Mouse (Mus musculus): ENCODE data around the gene Tmigd3. TPM values are rescaled to one million over a fixed set of nuclear protein-coding genes. Genes with fewer than 3 reads are reported as not detected.

Tmigd3 gene
- polyA plus RNA-seq, 1 experiment from 2014 or later: 0.18 TPM

GRCm38 (mm10) chr3:105935033-105935432, 64.3 kb downstream of the Tmigd3 start:
- no peak for DNase-seq
- 86% methylated on average over 5 of the region's 5 CpGs for WGBS (ENCODE audit: insufficient replicate concordance)

GRCm38 (mm10) chr3:105936111-105936510, 65.4 kb downstream of the Tmigd3 start:
- Histone ChIP-seq H3K4me1 (replicated peaks) (peaks cover 13% of the 10 kb centered on the region; the same call in 1 of the 2 replicates), H3K27me3 (no peaks in the 10 kb centered on the region), H3K4me2 (no peak overlapping the region), H3K36me3 (peaks cover 23% of the 10 kb centered on the region), H3K9ac (no peak overlapping the region), H3K4me3 (replicated peaks) (no peak overlapping the region), H3K27ac (no peak overlapping the region), H3K9me3 (replicated peaks) (no peaks in the 10 kb centered on the region)
- no peak for DNase-seq
- 77% methylated on average over 4 of the region's 4 CpGs for WGBS (ENCODE audit: insufficient replicate concordance)
- ATAC-seq (ENCODE audit: low read depth): no peak

More at GRCm38 (mm10) chr3:105935033-105935432, 64.3 kb downstream of the Tmigd3 start:
- Histone ChIP-seq H3K4me1 (replicated peaks) (peaks cover 13% of the 10 kb centered on the region; the same call in 1 of the 2 replicates), H3K27me3 (no peaks in the 10 kb centered on the region), H3K4me3 (replicated peaks) (no peak overlapping the region), H3K9ac (no peak overlapping the region), H3K4me2 (no peak overlapping the region), H3K27ac (no peak overlapping the region), H3K9me3 (replicated peaks) (no peaks in the 10 kb centered on the region), H3K36me3 (peaks cover 12% of the 10 kb centered on the region)
- no peak for ATAC-seq (ENCODE audit: low read depth)

GRCm38 (mm10) chr3:105951348-105951747, 80.6 kb downstream of the Tmigd3 start:
- Histone ChIP-seq H3K27ac (no peak overlapping the region), H3K9ac (no peak overlapping the region), H3K9me3 (replicated peaks) (no peaks in the 10 kb centered on the region), H3K36me3 (peaks cover 80% of the 10 kb centered on the region), H3K27me3 (no peaks in the 10 kb centered on the region), H3K4me2 (no peak overlapping the region), H3K4me3 (replicated peaks) (no peak overlapping the region), H3K4me1 (replicated peaks) (peaks cover 11% of the 10 kb centered on the region)
- no peak for ATAC-seq (ENCODE audit: low read depth)
- DNase-seq: no peak
- 87% methylated on average over 7 of the region's 7 CpGs for WGBS (ENCODE audit: insufficient replicate concordance)

GRCm38 (mm10) chr3:105957235-105957634, 86.5 kb downstream of the Tmigd3 start:
- ATAC-seq (ENCODE audit: low read depth): no peak
- H3K4me1 ChIP-seq (replicated peaks): peaks cover 45% of the 10 kb centered on the region
- no peak overlapping the region; the same call in 1 of the 2 replicates for H3K27ac ChIP-seq
- no peak for DNase-seq
- WGBS (ENCODE audit: insufficient replicate concordance): 88% methylated on average over 1 of the region's 1 CpGs
- H3K4me2 ChIP-seq: peak overlapping the region; percentile 88
- no peaks in the 10 kb centered on the region for H3K27me3 ChIP-seq
- H3K36me3 ChIP-seq: peaks cover 54% of the 10 kb centered on the region
- peak overlapping the region; percentile 96 for H3K4me3 ChIP-seq (replicated peaks)
- no peaks in the 10 kb centered on the region for H3K9me3 ChIP-seq (replicated peaks)
- peak overlapping the region; percentile 95; the same call in 1 of the 2 replicates for H3K9ac ChIP-seq

- ATAC-seq (ENCODE audit: low read depth) (no peak), DNase-seq (no peak)
- Histone ChIP-seq H3K4me2 (peak overlapping the region; percentile 88), H3K4me3 (replicated peaks) (peak overlapping the region; percentile 96), H3K27ac (peak overlapping the region; percentile 92), H3K36me3 (peaks cover 54% of the 10 kb centered on the region), H3K27me3 (no peaks in the 10 kb centered on the region), H3K9ac (peak overlapping the region; percentile 95), H3K4me1 (replicated peaks) (peaks cover 48% of the 10 kb centered on the region), H3K9me3 (replicated peaks) (no peaks in the 10 kb centered on the region)
- WGBS (ENCODE audit: insufficient replicate concordance): 38% methylated on average over 5 of the region's 5 CpGs
Measured at GRCm38 (mm10) chr3:105958204-105958603, 87.5 kb downstream of the Tmigd3 start.

GRCm38 (mm10) chr3:105958974-105959580, 88.4 kb downstream of the Tmigd3 start, which contains the start of gene Wdr77:
TSS of gene Wdr77 (plus strand) at chr3:105959369.
- H3K36me3 ChIP-seq: peaks cover 57% of the 10 kb centered on the region
- DNase-seq (peak; percentile 97), ATAC-seq (ENCODE audit: low read depth) (peak; percentile 92)

GRCm38 (mm10) chr3:105959585-105959984, 88.9 kb downstream of the Tmigd3 start:
- Histone ChIP-seq H3K27me3 (no peaks in the 10 kb centered on the region), H3K4me1 (replicated peaks) (peaks cover 48% of the 10 kb centered on the region), H3K4me2 (peak overlapping the region; percentile 95), H3K9me3 (replicated peaks) (no peaks in the 10 kb centered on the region), H3K4me3 (replicated peaks) (peak overlapping the region; percentile 96), H3K9ac (peak overlapping the region; percentile 95), H3K36me3 (peaks cover 59% of the 10 kb centered on the region), H3K27ac (peak overlapping the region; percentile 75)
- under 1% methylated on average over 26 of the region's 26 CpGs for WGBS (ENCODE audit: insufficient replicate concordance)
- DNase-seq (no peak), ATAC-seq (ENCODE audit: low read depth) (peak; percentile 50)

More at GRCm38 (mm10) chr3:105958974-105959580, 88.4 kb downstream of the Tmigd3 start, which contains the start of gene Wdr77:
- peak within 1 kb of the TSS; percentile 96 for H3K4me3 ChIP-seq (replicated peaks)
- H3K4me1 ChIP-seq (replicated peaks): peaks cover 48% of the 10 kb centered on the region
- H3K9me3 ChIP-seq (replicated peaks): no peaks in the 10 kb centered on the region
- no peaks in the 10 kb centered on the region for H3K27me3 ChIP-seq
- H3K27ac ChIP-seq: peak within 1 kb of the TSS; percentile 92
- peak within 1 kb of the TSS; percentile 95 for H3K4me2 ChIP-seq
- WGBS (ENCODE audit: insufficient replicate concordance): under 1% methylated on average over 52 of the region's 52 CpGs
- H3K9ac ChIP-seq: peak within 1 kb of the TSS; percentile 95

GRCm38 (mm10) chr3:105959999-105960398, 89.3 kb downstream of the Tmigd3 start, which contains the start of gene Atp5f1:
TSS of gene Atp5f1 (minus strand) at chr3:105960099.
- Histone ChIP-seq H3K4me2 (peak within 1 kb of the TSS; percentile 95), H3K4me1 (replicated peaks) (peaks cover 48% of the 10 kb centered on the region), H3K27me3 (no peaks in the 10 kb centered on the region), H3K4me3 (replicated peaks) (peak within 1 kb of the TSS; percentile 96), H3K27ac (peak within 1 kb of the TSS; percentile 92), H3K9ac (peak within 1 kb of the TSS; percentile 95), H3K36me3 (peaks cover 59% of the 10 kb centered on the region), H3K9me3 (replicated peaks) (no peaks in the 10 kb centered on the region)
- DNase-seq: no peak
- WGBS (ENCODE audit: insufficient replicate concordance): 1% methylated on average over 6 of the region's 6 CpGs
- ATAC-seq (ENCODE audit: low read depth): no peak

- H3K4me1 ChIP-seq (replicated peaks): peaks cover 48% of the 10 kb centered on the region
- ATAC-seq (ENCODE audit: low read depth) (no peak), DNase-seq (peak; percentile 4)
- peaks cover 63% of the 10 kb centered on the region for H3K36me3 ChIP-seq
- no peaks in the 10 kb centered on the region for H3K27me3 ChIP-seq
- 88% methylated on average over 2 of the region's 2 CpGs for WGBS (ENCODE audit: insufficient replicate concordance)
- H3K9me3 ChIP-seq (replicated peaks): no peaks in the 10 kb centered on the region
- H3K27ac ChIP-seq: no peak overlapping the region
- H3K4me3 ChIP-seq (replicated peaks): peak overlapping the region; percentile 96
- H3K4me2 ChIP-seq: peak overlapping the region; percentile 95
- 0 out of 2 replicates have a peak overlapping the region, but pooled peaks have one; percentile 95 for H3K9ac ChIP-seq
Measured at GRCm38 (mm10) chr3:105960700-105961099, 90.0 kb downstream of the Tmigd3 start.

GRCm38 (mm10) chr3:105971831-105972446, 101.2 kb downstream of the Tmigd3 start:
- no peaks in the 10 kb centered on the region for H3K27me3 ChIP-seq
- H3K36me3 ChIP-seq: peaks cover 34% of the 10 kb centered on the region
- H3K4me1 ChIP-seq (replicated peaks): no peaks in the 10 kb centered on the region
- DNase-seq: no peak
- WGBS (ENCODE audit: insufficient replicate concordance): 61% methylated on average over 5 of the region's 5 CpGs
- no peak overlapping the region for H3K4me2 ChIP-seq
- no peak overlapping the region for H3K27ac ChIP-seq
- ATAC-seq (ENCODE audit: low read depth): no peak
- H3K4me3 ChIP-seq (replicated peaks): no peak overlapping the region
- no peaks in the 10 kb centered on the region for H3K9me3 ChIP-seq (replicated peaks)
- H3K9ac ChIP-seq: no peak overlapping the region

GRCm38 (mm10) chr3:105973411-105973810, 102.7 kb downstream of the Tmigd3 start, which contains the start of gene Ovgp1:
TSS of gene Ovgp1 (plus strand) at chr3:105973711.
- Histone ChIP-seq H3K36me3 (peaks cover 20% of the 10 kb centered on the region), H3K27ac (no peak within 1 kb of the TSS), H3K4me2 (no peak within 1 kb of the TSS), H3K9me3 (replicated peaks) (no peaks in the 10 kb centered on the region), H3K4me1 (replicated peaks) (no peaks in the 10 kb centered on the region), H3K9ac (no peak within 1 kb of the TSS), H3K4me3 (replicated peaks) (no peak within 1 kb of the TSS), H3K27me3 (no peaks in the 10 kb centered on the region)
- ATAC-seq (ENCODE audit: low read depth) (no peak), DNase-seq (no peak)
- WGBS (ENCODE audit: insufficient replicate concordance): 69% methylated on average over 3 of the region's 3 CpGs

Measured in liver, embryonic 13.5 days (tissue).